Mouse (Mus musculus): ENCODE results near the gene Glra2. TPM values are rescaled to one million over a fixed set of nuclear protein-coding genes. Genes with fewer than 3 reads are reported as not detected.
"Not testable (repeated sequence)": the region's sequence is repeated elsewhere in the genome, so short reads cannot be mapped to it uniquely, and the experiment has no call there.

The Glra2 gene
- total RNA-seq (2021), result not detected
- long read RNA-seq, experiment 1, result 0 reads
- long read RNA-seq, experiment 2, result 0 reads

GRCm38 (mm10) chrX:165326939-165327698 is at the start of gene Glra2:
Gene Glra2 (minus strand): TSS chrX:165327393.
- peak in 1 of 2 experiments; percentile 4 for DNase-seq
- intact Hi-C loops (cut with DNase I), result no loop called here

GRCm38 (mm10) chrX:165362798-165363197 is 35.6 kb upstream of the Glra2 start:
- DNase-seq, result peak; percentile 1 to 49
- intact Hi-C loops (cut with DNase I), result no loop called here

- intact Hi-C loops (cut with DNase I), result no loop called here
- DNase-seq, result no peak
These were observed 17.4 kb upstream of the Glra2 start for GRCm38 (mm10) chrX:165344611-165345010.

- DNase-seq, result no peak
- intact Hi-C loops (cut with DNase I), result no loop called here
These were observed 623 bp upstream of the Glra2 start for GRCm38 (mm10) chrX:165327699-165328333.

- intact Hi-C loops (cut with DNase I), result no loop called here
These were observed 133.6 kb downstream of the Glra2 start for GRCm38 (mm10) chrX:165193550-165193949.

GRCm38 (mm10) chrX:165191170-165191569 is 136.0 kb downstream of the Glra2 start:
- no peak for DNase-seq
- intact Hi-C loops (cut with DNase I), result no loop called here

More at GRCm38 (mm10) chrX:165193550-165193949, 133.6 kb downstream of the Glra2 start:
- DNase-seq, result no peak

- intact Hi-C loops (cut with DNase I); DNase-seq: not testable (repeated sequence)
These were observed 144.2 kb downstream of the Glra2 start for GRCm38 (mm10) chrX:165182948-165183347.

GRCm38 (mm10) chrX:165156549-165156948 is 170.6 kb downstream of the Glra2 start:
- no peak for DNase-seq
- intact Hi-C loops (cut with DNase I), result no loop called here

GRCm38 (mm10) chrX:165104171-165104570 is 223.0 kb downstream of the Glra2 start:
- intact Hi-C loops (cut with DNase I), result no loop called here
- no peak for DNase-seq
